Mouse (Mus musculus) kidney, postnatal 14 days (tissue): ENCODE measurements around the gene Muc5b.

Experiments used
- DNase-seq: peaks from one replicate; pipeline ENCODE4 v3.0.0; 2022; ENCODE audit warnings: mixed read lengths

Gene Muc5b

GRCm38 (mm10) chr7:141902791-141903190 lies 63.9 kb downstream of the Muc5b start:
- DNase-seq, result no peak

GRCm38 (mm10) chr7:141908591-141908990 lies 69.7 kb downstream of the Muc5b start:
- no peak for DNase-seq

GRCm38 (mm10) chr7:141911305-141911704 lies 72.4 kb downstream of the Muc5b start:
- DNase-seq, result no peak

- DNase-seq, result no peak
These were observed 79.5 kb downstream of the Muc5b start, which contains the start of gene Tollip for GRCm38 (mm10) chr7:141918407-141918806. Gene Tollip (minus strand): TSS chr7:141918507.
